Mouse (Mus musculus): ENCODE measurements around the gene Gm28051. TPM values are rescaled to one million over a fixed set of nuclear protein-coding genes. Genes with fewer than 3 reads are reported as not detected.
A peak's percentile ranks its signal among the peaks of the same experiment; 100 is the strongest.

Gm28051 gene
- total RNA-seq, 2 experiments from 2014 or later = not detected

DNA sequence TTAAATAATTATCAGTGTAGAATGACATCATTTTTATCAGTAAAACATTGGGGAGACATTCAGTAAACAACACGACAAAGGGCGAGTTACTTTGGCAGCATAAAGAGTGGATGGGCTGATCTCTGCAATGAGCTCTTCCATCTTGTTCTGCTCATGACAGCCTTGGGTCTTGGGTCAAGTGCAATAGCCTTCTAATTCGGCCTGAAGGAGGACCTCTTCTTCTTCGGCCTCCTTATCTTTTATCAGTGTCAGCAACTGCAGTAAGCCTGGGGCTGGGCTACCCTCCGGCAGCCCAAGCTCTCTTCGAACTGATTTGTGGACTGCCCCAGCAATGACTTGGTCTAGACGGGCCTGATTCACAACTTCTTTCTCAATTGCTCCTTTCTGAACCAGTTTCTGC, 15.5 kb downstream of the Gm28051 start:
- no peak for DNase-seq

DNA sequence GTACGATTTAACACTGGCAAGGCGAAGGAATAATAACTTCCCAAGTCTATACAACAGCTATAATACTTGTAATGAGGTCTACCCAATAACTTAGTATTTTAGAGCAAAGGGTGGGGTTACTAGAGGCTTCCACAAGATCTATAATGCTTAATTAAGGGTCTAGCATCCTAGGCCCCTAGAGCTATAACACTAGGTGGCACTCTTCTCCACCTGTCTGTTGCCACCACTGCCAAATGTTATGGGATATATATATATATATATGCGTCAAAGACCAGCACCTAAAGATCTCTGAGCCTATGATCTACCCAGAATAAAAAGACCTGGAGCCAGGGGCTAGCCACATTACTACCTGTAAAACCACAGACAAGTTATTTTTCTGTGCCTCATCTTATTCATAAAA, 17.3 kb downstream of the Gm28051 start:
- DNase-seq = no peak

DNA sequence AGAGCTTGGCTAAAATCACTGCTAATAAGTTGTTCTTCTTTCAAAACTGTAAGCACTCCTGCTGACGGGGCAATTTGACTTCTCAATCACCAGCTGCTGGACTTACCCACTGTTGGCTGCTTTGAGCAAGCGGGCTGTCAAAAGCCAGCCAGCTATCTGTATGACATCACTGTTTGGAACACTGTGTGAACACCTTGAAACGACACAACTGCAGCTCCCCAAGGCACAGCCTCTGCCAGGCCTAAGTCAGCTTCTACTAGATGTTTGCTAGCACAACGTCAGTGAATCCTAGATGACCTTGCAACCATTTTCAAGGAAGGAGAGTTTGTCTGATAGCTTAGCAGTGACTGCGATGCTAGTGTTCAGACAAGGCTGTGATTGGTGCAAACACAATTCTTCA, 18.5 kb downstream of the Gm28051 start:
- no peak for DNase-seq

DNA sequence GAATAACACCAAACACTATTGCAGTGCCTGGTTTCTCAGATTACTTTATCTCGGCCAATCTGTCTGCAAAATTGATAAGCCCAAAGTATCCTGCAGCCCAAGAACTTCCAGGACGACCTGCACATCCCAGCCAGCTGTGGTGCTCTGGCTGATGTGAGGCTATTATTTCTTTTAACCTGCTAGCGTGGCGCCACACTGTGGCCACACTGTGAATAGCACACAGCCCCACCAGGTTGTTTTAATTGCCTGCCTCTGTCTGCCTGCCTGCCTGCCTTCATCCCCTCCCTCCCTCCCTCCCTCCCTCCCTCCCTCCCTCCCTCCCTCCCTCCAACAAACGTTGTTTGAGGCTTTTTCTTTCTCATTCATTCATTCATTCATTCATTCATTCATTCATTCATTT, 24.2 kb downstream of the Gm28051 start:
- peak; percentile 31 for DNase-seq

DNA sequence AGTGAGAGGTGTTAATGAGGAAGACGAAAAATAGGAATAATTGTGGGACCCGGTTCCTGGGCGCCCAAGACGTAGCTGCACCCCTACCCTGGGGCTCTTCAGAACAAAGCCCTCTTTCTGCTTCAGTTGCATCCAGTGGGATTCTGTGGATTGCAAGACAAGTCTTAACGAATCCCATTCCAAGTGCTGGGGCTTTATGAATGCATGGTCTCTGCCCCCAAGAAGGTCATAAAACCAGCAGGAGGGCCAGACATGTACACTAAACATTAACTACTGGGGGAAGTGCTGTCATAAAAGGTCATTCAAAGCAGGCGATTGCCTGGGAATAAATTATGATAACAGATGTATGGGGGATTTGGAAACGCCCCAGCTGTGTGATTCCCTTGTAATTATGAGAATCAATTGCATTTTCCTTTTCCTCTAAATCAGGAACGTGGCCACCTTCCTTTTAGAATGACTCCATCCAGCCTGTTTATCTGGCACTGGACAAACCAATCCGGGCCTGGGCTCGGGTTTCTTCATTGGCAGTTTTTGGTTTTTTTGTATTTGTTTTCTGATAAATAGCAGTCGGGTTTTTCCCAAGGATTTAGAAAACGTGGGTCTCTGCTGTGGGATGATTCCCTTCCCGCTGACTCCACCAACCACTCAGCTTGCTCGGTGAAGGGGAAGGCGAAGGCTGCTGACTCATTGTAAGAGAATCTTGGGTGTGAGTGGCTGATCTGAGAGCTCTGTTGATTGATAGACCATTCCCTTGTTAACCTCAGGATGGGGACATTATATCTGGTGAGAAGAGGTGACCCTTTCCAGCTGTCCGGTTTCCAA, 26.6 kb downstream of the Gm28051 start:
- no peak for DNase-seq

DNA sequence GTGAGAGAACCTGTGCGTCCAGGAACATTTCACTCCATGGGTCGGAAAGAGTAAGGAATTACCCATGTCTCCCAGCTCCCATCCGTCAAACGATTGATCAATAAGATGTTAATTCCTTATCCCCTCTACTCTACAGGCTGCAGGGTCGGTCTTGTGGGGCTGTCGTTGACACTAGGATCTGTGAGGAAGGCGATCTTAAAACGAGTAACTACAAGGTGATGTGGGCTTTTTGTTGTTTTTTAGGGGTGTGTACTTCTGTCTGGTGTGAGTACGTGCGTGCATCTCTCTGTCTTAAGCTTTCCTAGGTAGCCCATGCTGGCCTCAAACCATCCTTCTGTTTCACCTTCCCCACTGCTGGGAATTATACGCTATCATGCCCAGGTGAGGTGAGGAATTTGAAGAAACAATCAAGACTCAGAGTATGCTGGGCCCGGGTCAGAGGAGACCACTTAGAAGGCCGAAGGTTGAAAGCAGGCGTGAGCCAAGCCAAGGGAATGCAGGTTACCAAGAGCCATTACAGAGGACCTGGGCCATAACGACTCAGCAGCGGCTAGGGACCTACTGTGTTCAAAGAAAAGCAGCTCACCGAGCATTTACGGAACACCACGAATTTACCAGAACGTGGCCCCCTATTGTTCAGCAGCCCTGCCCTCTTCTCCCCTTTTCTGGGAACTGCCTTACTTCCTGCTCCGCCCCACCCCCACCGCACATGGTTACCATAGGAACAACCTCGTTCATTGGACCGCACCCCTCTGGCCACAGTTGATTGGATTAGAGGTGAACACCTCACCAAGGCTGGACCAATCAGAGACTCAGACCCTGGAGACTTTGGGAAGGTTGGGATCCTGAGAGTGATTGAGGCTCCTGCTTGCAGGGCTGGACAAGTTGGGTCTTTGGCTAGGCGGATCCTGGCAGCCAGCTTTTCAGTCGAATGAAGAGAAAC, 27.4 kb downstream of the Gm28051 start:
- no peak for DNase-seq

DNA sequence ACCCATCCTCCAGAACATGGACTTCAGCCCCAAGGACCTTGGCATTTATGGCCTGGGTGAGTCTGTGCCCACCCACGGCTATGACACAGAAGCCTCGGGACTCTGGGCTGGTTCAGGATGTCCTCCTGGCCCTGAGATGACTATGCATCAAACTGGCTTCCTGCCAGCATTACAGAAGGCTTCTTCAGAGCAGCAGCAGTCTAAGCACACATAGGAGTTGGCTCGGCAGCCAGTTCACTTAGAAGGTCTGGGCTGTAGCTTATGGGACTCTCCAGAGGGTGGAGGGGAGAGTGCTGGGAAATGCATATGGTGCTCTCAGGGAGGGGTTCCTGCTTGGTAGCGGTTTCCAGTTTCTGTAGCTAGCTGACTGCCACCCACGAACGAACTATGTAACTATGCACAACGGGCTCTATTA, 31.8 kb downstream of the Gm28051 start:
- DNase-seq = no peak

DNA sequence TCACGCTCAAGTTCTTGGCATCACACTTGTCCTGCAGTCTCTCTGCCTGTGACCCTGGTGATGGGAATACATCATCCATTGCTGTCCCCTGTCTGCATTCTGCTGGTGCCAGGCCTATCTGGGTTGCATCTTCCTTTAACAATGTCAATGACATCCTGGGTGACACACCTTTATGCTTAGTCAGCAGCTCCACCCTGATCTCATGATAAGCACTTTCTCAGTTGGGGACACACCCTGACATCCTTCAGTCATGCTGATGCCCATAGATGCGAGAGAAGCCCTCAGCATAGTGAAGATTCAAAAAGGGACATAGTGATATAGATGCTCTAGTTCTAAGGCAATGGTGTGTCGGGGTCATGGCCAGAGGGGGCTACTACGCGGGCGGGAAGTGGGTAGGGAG, 32.4 kb downstream of the Gm28051 start:
- DNase-seq = no peak

DNA sequence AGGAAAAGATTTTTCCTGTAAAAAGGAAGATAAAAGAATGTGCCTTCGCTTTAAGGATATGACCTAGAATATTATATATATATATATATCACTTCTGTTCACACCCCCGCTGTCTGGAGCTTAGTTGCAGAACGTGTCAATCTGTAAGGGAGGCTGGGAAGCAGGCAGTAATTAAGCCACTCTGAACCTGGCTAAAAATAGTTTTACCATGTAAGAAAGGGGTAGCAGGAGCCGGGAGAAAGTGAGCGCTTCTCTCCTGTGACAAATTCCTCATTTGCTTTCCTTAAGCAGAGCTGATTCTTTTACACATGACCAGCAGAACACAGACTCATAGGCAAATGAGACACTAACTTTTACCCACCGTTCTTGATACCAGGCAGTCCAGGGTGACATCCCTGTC, 33.7 kb downstream of the Gm28051 start:
- DNase-seq = no peak

DNA sequence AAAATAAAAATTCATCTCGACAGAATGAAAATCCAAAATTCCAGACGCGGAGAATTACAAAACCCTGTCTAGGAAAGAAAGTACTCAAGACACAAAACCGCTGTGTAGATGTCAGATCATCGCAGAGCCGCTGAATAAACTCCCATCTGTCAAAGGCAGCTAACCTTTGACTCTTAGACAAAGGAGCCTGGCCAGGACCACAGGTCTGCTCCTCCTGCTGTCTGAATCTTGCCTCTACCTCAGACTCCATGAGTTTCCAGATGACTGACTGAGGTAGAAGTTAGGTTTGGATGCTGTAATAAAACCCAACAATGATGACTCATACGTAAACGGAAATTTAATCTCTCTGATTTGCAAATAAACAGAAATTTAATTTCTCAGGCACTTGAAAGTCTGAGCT, 34.6 kb downstream of the Gm28051 start:
- DNase-seq = no peak

DNA sequence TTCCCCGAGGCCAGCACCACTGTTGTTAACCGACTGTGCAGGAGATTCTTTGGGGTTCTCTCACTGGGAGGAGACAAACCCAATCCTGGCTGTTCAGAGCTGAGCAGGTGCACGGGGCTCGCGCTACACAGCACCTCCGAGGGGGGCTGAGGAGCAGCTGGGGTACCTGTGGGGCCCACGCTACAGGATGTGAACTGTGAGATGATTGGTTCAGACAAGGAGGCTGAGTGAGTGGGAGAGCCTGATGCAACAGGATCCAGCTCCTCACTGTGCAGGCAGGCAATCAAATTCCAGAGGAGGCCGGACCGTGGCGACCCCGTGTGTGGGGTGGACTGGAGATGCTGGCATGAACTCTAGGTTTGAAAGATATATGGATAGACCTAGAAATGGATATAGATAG, 35.1 kb downstream of the Gm28051 start:
- no peak for DNase-seq

DNA sequence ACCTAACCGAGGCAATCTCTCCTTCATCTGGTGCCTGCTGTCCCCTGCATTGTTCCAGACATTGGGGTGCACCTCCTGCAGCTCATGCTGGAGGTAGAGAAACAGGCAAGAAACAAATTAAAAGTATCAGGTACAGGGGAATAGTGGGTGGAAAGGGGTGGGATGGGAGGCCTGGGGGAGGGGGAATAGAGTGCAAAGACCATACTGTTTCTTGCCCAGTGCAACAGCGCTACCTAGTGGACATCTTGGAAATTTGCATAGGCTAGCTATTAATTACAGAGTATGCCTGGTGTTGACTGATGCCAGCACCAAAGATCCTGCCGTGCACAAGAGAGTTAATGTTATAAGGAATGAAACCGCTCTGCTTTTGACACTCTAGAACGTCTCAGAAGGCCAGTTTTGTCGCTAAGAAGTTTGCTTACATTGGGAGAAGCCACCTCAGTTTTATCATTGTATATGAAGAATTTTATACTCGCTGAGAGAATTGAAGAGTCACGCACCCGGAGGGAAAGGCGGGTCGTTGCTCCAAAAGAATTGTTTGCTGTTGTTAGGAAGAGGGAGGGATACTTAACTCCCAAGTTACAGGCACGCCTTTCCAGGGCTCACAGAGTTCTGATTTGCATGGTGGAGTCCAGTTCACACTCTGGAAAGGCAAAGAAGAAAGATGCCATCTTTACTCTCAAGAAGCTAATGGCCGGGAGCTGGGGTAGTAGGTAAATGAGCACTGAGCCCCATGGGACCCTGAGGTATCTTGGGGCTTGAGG, 37.8 kb downstream of the Gm28051 start:
- no peak for DNase-seq

DNA sequence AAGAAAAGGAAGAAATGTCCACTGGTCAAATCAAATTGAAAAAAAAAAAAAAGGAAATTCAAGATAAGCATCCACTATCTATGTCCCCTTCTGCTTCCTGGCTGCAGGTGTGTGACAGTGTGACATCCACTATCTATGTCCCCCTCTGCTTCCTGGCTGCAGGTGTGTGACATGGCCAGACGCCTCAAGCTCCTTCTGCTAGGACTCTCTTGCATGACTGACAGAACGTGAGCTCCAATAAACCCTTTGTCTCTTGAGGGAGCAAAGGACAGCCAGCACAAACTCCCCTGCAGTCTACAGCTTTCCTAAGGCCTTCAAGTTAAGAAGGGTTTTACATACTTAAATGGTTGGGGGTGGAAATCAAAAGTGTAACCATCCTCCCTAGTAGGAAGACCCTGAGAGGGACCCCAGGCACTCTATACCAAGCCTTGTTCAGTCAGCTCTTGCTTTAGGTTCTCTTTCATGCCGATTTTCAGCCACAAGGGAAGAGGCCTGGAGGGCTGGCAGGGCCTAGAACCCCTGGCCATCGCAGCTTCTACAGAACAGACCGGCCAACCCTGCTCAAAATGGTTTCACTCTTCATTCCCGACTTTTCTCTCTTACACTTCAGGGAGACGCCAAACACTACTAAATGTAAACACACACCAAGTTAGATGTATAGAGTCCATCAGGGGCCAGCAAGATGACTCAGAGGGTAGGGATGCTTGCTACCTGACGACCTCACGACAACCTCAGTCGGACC, 42.7 kb downstream of the Gm28051 start:
- peak; percentile 2 for DNase-seq

DNA sequence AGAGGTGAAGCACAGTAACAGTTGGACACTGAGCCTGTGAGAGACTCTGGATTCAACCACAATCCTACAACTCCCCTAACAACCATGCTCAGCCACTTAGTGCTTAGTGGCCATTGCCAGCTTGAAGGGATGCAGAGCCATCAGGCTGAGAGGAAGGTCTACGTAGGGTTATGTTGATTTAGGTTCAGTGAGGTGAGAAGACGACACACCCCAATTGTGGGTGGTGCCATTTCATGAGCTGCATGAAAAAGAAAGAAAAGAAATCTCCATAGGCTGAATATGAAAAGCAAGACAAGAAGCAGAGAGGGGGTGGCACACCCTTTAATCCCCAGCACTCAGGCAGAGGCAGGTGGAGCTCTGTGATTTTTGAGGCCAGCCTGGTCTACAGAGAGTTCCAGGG, 43.4 kb downstream of the Gm28051 start:
- no peak for DNase-seq

DNA sequence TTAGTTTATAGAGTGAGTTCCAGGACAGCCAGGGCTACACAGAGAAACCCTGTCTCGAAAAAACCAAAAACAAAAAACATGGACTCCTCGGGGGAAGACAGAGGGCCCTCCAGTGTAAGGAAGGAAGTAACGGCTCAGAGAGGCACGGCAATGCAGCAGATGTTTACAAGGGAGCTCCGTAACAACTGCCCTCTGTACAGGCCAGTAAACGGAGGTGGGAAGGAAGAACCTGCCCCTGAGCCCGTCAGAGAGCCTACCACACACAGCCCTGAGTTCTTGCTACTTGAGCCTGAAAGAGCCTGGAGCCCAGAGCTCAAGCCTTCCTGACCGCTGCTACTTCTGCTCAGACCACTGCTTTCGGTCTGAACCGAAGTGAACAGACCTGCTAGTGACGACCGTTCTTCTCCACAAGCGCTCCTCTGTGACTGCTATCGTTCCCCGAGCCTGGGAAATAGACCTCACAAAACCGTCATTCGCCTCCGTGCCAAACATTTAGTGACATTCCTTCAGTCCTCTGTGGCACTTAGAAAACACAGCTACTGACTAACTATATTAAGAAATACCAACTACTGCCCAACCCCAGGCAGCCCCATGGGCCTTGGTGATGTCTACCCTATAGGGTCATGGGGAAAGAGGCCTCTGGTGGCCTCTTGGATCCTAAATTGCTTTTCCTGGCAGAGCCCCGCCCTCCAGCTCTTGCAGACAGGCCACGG, 44.3 kb downstream of the Gm28051 start:
- DNase-seq = no peak

DNA sequence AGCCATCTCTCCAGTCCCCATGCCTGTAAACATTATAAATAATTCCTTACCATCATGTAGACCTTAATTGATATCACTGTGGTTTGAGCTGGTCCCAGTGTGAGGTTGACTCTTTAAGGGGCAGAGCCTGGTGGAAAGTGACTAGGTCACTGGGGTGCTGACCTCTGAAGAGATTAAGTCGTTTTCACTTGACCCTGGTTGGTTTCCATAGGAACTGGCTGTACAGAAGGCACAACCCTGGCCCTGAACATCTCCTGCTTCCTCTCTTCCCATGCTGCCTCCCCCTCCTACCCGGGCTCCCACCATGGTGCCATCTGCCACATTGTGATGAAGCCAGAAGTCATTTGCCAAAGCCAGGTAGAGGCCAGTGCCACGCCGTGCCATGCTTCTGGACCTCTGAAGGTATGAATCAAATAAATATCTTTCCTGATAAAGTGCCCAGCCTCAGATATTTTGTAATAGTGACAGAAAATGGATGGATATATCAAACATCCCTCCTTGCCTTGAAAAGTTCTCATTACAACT, 46.7 kb downstream of the Gm28051 start:
- no peak for DNase-seq

DNA sequence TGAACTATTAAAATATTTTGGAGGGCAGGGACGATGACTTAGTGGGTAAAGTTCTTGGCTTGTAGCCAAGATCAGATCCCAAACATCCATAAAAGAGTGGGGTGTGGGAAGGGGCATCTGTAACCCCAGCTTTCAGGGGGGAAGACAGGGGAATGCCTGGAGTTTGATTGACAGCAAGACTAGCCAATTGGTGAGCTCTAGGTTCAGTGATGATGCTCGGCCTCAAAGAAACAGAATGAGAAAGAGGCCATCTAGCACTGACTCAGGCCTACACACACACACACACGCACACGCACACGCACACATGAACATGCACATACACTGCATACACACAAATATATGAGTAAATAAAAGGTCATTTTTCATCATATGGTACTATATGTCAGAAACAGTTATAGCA, 47.7 kb downstream of the Gm28051 start:
- DNase-seq = no peak

DNA sequence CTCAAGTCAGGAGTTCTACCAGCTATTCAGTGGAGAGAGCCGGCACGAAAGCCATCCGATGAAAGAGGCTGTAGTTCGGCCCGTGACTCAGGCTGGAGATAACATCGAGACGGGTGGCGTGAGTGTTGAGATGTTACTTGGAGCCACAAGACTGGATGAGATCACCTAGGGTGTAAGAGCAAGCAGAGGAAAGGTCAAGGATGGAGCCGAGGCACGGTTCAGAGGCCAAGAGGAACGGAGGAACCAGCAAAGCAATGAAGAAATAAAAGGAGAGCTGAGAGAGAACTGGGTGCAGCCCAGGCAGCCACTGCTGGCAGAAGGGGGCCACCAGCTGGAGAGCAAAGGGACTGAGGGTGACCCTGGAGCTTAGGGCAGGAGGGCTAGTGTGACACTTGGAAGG, 49.3 kb downstream of the Gm28051 start:
- DNase-seq = no peak

DNA sequence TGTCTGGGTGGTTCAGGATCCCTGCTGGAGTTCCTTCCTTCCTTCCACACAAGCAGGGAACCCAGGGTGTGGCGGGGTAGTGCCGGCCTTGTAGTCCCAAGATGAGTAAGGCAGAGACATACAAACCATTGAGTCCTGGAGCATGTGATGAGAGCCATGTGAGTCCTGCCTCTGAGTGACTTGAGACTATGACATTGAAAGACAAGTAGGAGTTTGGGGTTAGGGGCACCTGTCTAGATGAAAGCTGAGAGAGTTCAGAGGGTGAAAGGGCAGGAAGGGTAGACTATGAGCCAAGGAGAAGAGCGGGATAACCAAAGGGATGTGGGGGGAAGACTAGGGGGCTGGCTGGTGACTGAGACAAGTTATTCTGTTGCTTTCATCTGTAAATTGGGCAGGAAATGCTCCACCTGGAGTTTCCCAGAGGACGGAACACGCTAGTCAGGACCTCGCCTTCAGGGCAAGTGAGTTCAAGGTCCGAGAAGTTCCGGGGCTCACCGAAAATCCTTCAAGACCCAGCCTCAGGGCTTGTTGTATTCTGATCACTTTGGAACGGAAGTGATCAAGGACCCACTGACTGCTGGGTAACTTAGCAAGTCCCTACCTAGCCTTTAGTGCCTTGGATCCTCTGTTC, 50.6 kb downstream of the Gm28051 start:
- DNase-seq = no peak

DNA sequence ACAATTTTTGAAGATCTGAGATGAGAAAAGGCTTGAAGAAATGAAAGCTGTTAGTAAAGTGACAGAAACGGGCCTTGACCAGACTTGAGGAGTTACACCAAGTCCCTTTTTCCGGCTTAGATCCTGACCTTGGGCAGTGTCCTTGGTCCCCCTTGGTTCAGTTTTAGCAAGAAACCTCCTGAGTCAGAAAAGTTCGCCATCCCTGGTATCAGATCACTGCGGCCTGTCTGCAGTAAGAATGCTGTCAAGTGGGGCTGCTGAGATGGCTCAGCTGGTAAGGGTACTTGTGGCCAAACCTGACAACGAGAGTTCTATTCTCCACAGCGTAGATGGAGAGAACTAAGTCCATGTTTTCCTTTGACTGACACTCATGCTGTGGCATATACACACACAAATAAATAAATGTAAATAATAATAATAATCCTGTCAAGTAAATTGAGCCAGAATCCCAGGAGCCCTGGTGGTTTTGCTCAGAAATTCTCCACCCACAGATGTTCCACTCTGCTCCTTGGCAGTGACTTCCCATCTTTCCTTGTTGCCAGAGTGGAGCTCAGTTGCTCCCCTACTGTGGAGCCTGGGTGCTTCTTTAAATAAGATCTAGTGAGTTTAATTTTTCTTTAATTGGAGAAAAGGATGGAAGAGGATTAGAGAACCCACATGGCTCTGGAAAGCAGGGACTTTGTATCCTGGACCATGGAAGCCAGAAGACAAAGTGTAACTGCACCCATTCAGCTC, 51.5 kb downstream of the Gm28051 start:
- DNase-seq = no peak

Measured in gastrocnemius, postnatal 25 days (tissue).